Mouse (Mus musculus) stomach, postnatal 0 days (tissue): Measurements from ENCODE around the gene Pih1d1. TPM values are rescaled to one million over a fixed set of nuclear protein-coding genes. Genes with fewer than 3 reads are reported as not detected.

Experiments
- ATAC-seq: fragments of 200-750 bp; cut with Nextera tagmentation; 2 replicates; pipeline ENCODE4 v1.8.0; 2017; ENCODE audit not compliant: low FRiP score, low TSS enrichment
- DNase-seq: peaks from one replicate; pipeline ENCODE4 v3.0.0-alpha.2; 2016; ENCODE audit warnings: low spot score
- H3K27ac ChIP-seq: fragments of 300-500 bp; sonication (generic); replicated peaks from 2 replicates; pipeline ENCODE4 v1.5.1; 2014; ENCODE audit warnings: mild to moderate bottlenecking, control low read depth
- H3K27me3 ChIP-seq: fragments of 300-500 bp; sonication (generic); 2 replicates; pipeline ENCODE4 v1.6.1; 2014; ENCODE audit warnings: low read length; ENCODE audit not compliant: control insufficient read depth, insufficient read depth
- H3K36me3 ChIP-seq: fragments of 300-500 bp; sonication (generic); 2 replicates; pipeline ENCODE4 v1.6.1; 2014; ENCODE audit warnings: low read length, mixed read lengths; ENCODE audit not compliant: control insufficient read depth, insufficient read depth
- H3K4me1 ChIP-seq: fragments of 300-500 bp; sonication (generic); replicated peaks from 2 replicates; pipeline ENCODE4 v1.6.1; 2014; ENCODE audit warnings: antibody characterized with exemption; ENCODE audit not compliant: control insufficient read depth, insufficient read depth
- H3K4me2 ChIP-seq: fragments of 300-500 bp; sonication (generic); replicated peaks from 2 replicates; pipeline ENCODE4 v1.6.1; 2014; ENCODE audit warnings: low read depth, mild to moderate bottlenecking, control low read depth, moderate library complexity
- H3K4me3 ChIP-seq: fragments of 300-500 bp; sonication (generic); 2 replicates; pipeline ENCODE4 v1.5.1; 2014; ENCODE audit warnings: low read depth, low read length, control low read depth
- H3K9ac ChIP-seq: fragments of 300-500 bp; sonication (generic); 2 replicates; pipeline ENCODE4 v1.6.1; 2014; ENCODE audit warnings: mild to moderate bottlenecking, low read length, control low read depth, mixed read lengths
- H3K9me3 ChIP-seq: fragments of 300-500 bp; sonication (generic); 2 replicates; pipeline ENCODE4 v1.6.1; 2016; ENCODE audit warnings: low read length; ENCODE audit not compliant: control insufficient read depth
- CTCF ChIP-seq: IDR thresholded peaks from 2 replicates; pipeline ENCODE4 v1.5.1; 2016; ENCODE audit warnings: antibody characterized with exemption, low read depth, mild to moderate bottlenecking, moderate library complexity
- EP300 ChIP-seq: optimal IDR thresholded peaks from 2 replicates; pipeline ENCODE3; 2016; ENCODE audit warnings: antibody characterized with exemption
- WGBS: fragments of 180-500 bp; shearing (Covaris S2); extraction: QIAGEN DNeasy Blood & Tissue Kit; methylation state at CpG from one replicate; pipeline ENCODE4 v1.1.7; 2014; 5-methylcytosine and 5-hydroxymethylcytosine counted together
- polyA plus RNA-seq: library from polyadenylated mRNA; unstranded; fragments of >200 nt; fragmentation: Nextera tagmentation; extraction: Ambion mirVana; gene quantifications from 2 replicates; pipeline ENCODE4 v1.2.1, GENCODE M21; 2015

The Pih1d1 gene
- polyA plus RNA-seq, 1 experiment from 2014 or later = 49.0 TPM

GRCm38 (mm10) chr7:45160316-45160800, 6.3 kb downstream of the Pih1d1 start:
- 91% methylated on average over 6 of the region's 6 CpGs for WGBS
- TF ChIP-seq EP300 = no peak
- no peak for TF ChIP-seq CTCF
- H3K9me3 ChIP-seq = no peaks in the 10 kb centered on the region
- ATAC-seq = no peak
- DNase-seq = no peak
- no peak overlapping the region for H3K27ac ChIP-seq
- peaks cover 7% of the 10 kb centered on the region; the same call in 1 of the 2 replicates for H3K27me3 ChIP-seq
- H3K4me1 ChIP-seq = peaks cover 4% of the 10 kb centered on the region; the same call in 1 of the 2 replicates
- H3K9ac ChIP-seq = no peak overlapping the region
- H3K36me3 ChIP-seq = peaks cover 2% of the 10 kb centered on the region; the same call in 1 of the 2 replicates
- no peak overlapping the region for H3K4me2 ChIP-seq
- no peak overlapping the region for H3K4me3 ChIP-seq

- ATAC-seq (no peak), DNase-seq (no peak)
- H3K27me3 ChIP-seq = peaks cover 10% of the 10 kb centered on the region; the same call in 1 of the 2 replicates
- peaks cover 2% of the 10 kb centered on the region; the same call in 1 of the 2 replicates for H3K36me3 ChIP-seq
- no peak overlapping the region for H3K4me2 ChIP-seq
- H3K4me1 ChIP-seq = peaks cover 4% of the 10 kb centered on the region; the same call in 1 of the 2 replicates
- no peak overlapping the region for H3K27ac ChIP-seq
- 93% methylated on average over 3 of the region's 3 CpGs for WGBS
- no peak overlapping the region for H3K4me3 ChIP-seq
- no peak overlapping the region for H3K9ac ChIP-seq
- H3K9me3 ChIP-seq = no peaks in the 10 kb centered on the region
- no peak for TF ChIP-seq EP300
- no peak for TF ChIP-seq CTCF
Measured at GRCm38 (mm10) chr7:45160866-45161265, 6.8 kb downstream of the Pih1d1 start.

GRCm38 (mm10) chr7:45161612-45162473, 7.7 kb downstream of the Pih1d1 start:
- 4% methylated on average over 35 of the region's 35 CpGs for WGBS
- H3K27me3 ChIP-seq = peaks cover 10% of the 10 kb centered on the region; the same call in 1 of the 2 replicates
- peak overlapping the region; percentile 35 for H3K4me3 ChIP-seq
- H3K4me2 ChIP-seq = peak overlapping the region; percentile 63
- TF ChIP-seq CTCF (peak; percentile 85), EP300 (no peak)
- H3K4me1 ChIP-seq = peaks cover 4% of the 10 kb centered on the region; the same call in 1 of the 2 replicates
- DNase-seq (peak; percentile 88), ATAC-seq (peak; percentile 74)
- H3K27ac ChIP-seq = 0 out of 2 replicates have a peak overlapping the region, but pooled peaks have one; percentile 13
- H3K9me3 ChIP-seq = no peaks in the 10 kb centered on the region
- H3K9ac ChIP-seq = 0 out of 2 replicates have a peak overlapping the region, but pooled peaks have one; percentile 35
- peaks cover 2% of the 10 kb centered on the region; the same call in 1 of the 2 replicates for H3K36me3 ChIP-seq

GRCm38 (mm10) chr7:45162551-45162950, 8.4 kb downstream of the Pih1d1 start:
- peaks cover 2% of the 10 kb centered on the region; the same call in 1 of the 2 replicates for H3K36me3 ChIP-seq
- DNase-seq = no peak
- TF ChIP-seq CTCF (no peak), EP300 (no peak)
- ATAC-seq = no peak
- H3K27ac ChIP-seq = no peak overlapping the region
- H3K9ac ChIP-seq = no peak overlapping the region
- H3K9me3 ChIP-seq = no peaks in the 10 kb centered on the region
- peaks cover 4% of the 10 kb centered on the region; the same call in 1 of the 2 replicates for H3K4me1 ChIP-seq
- peak overlapping the region; percentile 63 for H3K4me2 ChIP-seq
- WGBS = 21% methylated on average over 6 of the region's 6 CpGs
- peaks cover 10% of the 10 kb centered on the region; the same call in 1 of the 2 replicates for H3K27me3 ChIP-seq
- no peak overlapping the region; the same call in 1 of the 2 replicates for H3K4me3 ChIP-seq

- H3K4me2 ChIP-seq = no peak overlapping the region
- ATAC-seq (no peak), DNase-seq (no peak)
- H3K27ac ChIP-seq = no peak overlapping the region
- 70% methylated on average over 9 of the region's 9 CpGs for WGBS
- TF ChIP-seq CTCF = no peak
- no peak for TF ChIP-seq EP300
- H3K4me1 ChIP-seq = peaks cover 4% of the 10 kb centered on the region; the same call in 1 of the 2 replicates
- no peak overlapping the region for H3K4me3 ChIP-seq
- H3K36me3 ChIP-seq = peaks cover 2% of the 10 kb centered on the region; the same call in 1 of the 2 replicates
- no peaks in the 10 kb centered on the region for H3K9me3 ChIP-seq
- H3K27me3 ChIP-seq = peaks cover 12% of the 10 kb centered on the region; the same call in 1 of the 2 replicates
- H3K9ac ChIP-seq = no peak overlapping the region
Measured at GRCm38 (mm10) chr7:45162996-45163615, 9.0 kb downstream of the Pih1d1 start.
